Mouse (Mus musculus) forebrain, embryonic 13.5 days (tissue): ENCODE data around the gene Fosb. TPM values are rescaled to one million over a fixed set of nuclear protein-coding genes. Genes with fewer than 3 reads are reported as not detected.

ENCODE experiments used
- ATAC-seq: fragments of 200-750 bp; cut with Nextera tagmentation; 2 replicates; pipeline ENCODE4 v1.8.0; 2017
- H3K27ac ChIP-seq: fragments of 300-500 bp; sonication (generic); 2 replicates; pipeline ENCODE4 v1.5.1; 2015; ENCODE audit warnings: inconsistent platforms, mild to moderate bottlenecking, moderate library complexity
- H3K27me3 ChIP-seq: fragments of 300-500 bp; sonication (generic); 2 replicates; pipeline ENCODE4 v1.6.1; 2015; ENCODE audit warnings: mild to moderate bottlenecking, inconsistent platforms
- H3K36me3 ChIP-seq: fragments of 300-500 bp; sonication (generic); 2 replicates; pipeline ENCODE4 v1.6.1; 2015; ENCODE audit warnings: mild to moderate bottlenecking, inconsistent platforms; ENCODE audit not compliant: poor library complexity, severe bottlenecking
- H3K4me1 ChIP-seq: fragments of 300-500 bp; sonication (generic); 2 replicates; pipeline ENCODE4 v1.6.1; 2015; ENCODE audit warnings: inconsistent platforms
- H3K4me2 ChIP-seq: fragments of 300-500 bp; sonication (generic); 2 replicates; pipeline ENCODE4 v1.6.1; 2015; ENCODE audit warnings: inconsistent platforms, mild to moderate bottlenecking, moderate library complexity
- H3K4me3 ChIP-seq: fragments of 300-500 bp; sonication (generic); 2 replicates; pipeline ENCODE4 v1.5.1; 2015; ENCODE audit warnings: mild to moderate bottlenecking, inconsistent platforms
- H3K9ac ChIP-seq: fragments of 300-500 bp; sonication (generic); 2 replicates; pipeline ENCODE4 v1.6.1; 2015; ENCODE audit warnings: mild to moderate bottlenecking, inconsistent platforms
- H3K9me3 ChIP-seq: fragments of 300-500 bp; sonication (generic); replicated peaks from 2 replicates; pipeline ENCODE4 v1.6.1; 2016; ENCODE audit warnings: inconsistent platforms
- WGBS: fragments of 180-500 bp; shearing (Covaris S2); methylation state at CpG from one replicate; pipeline ENCODE4 v1.1.7; 2015; 5-methylcytosine and 5-hydroxymethylcytosine counted together
- polyA plus RNA-seq: library from polyadenylated mRNA; unstranded; fragments of >200 nt; fragmentation: Nextera tagmentation; extraction: Ambion mirVana; gene quantifications from 2 replicates; pipeline ENCODE4 v1.2.1, GENCODE M21; 2015

Fosb gene
- polyA plus RNA-seq, 1 experiment from 2014 or later: 0.06 TPM

DNA sequence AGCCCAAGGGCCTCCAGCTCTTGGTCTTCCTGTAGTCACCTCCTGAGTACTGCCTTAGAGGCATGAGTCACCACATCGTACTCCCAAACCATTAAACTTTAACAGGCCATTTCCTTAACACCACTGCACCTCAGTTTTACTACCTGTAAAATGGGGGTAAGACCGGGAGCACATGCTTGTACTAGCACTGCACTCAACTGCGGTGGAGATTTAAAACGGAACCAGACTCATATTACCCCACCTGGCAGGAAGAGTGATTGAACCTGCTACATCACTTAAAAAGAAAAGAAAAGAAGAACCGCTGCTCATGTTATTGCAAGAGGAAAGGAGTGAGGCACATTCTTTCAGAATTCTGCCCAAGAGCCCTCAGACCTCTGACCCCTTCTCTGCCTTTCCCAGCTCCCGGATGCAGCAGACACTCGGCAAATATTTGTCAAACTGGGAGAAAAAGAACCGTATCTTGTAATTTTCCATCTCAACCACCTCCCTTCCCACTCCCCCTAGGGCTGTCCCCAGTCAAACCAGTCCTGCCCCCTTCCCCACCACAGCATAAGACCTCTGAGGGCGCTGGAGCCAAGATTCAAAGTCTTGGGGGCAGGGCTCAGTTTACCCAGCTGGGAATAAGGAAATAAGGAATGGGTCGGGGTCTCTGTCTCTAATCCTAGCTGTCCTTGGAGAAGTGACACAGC lies 40.7 kb downstream of the Fosb start:
- H3K4me1 ChIP-seq: peaks cover 26% of the 10 kb centered on the region
- H3K27ac ChIP-seq: no peak overlapping the region
- no peaks in the 10 kb centered on the region for H3K27me3 ChIP-seq
- no peaks in the 10 kb centered on the region for H3K9me3 ChIP-seq
- H3K36me3 ChIP-seq: peaks cover 11% of the 10 kb centered on the region
- peak overlapping the region; percentile 97 for H3K4me3 ChIP-seq
- WGBS: 59% methylated on average over 10 of the region's 10 CpGs
- peak overlapping the region; percentile 92 for H3K9ac ChIP-seq
- H3K4me2 ChIP-seq: peak overlapping the region; percentile 94
- no peak for ATAC-seq

DNA sequence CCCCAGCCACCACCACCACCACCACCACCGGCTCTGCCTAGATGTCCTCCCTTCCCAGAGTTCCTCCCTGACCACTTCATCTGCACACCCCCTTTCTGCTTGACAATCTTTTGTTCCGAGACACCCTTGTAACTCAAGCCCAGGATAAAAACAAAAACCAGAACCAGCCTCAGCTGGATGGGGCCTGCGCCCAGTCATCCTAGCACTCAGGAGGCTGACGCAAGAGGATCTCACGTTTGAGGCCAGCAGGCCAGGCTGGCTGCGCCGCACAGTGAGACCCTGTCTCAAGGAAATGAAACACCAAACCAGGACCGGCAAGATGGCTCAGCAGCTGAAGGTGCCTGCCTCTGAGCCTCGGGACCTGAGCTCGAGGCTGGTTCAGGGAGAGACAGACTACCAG lies 42.8 kb downstream of the Fosb start:
- ATAC-seq: no peak
- Histone ChIP-seq H3K4me3 (no peak overlapping the region), H3K9me3 (no peaks in the 10 kb centered on the region), H3K36me3 (peaks cover 31% of the 10 kb centered on the region), H3K4me2 (no peak overlapping the region), H3K27ac (no peak overlapping the region), H3K4me1 (peaks cover 23% of the 10 kb centered on the region), H3K9ac (no peak overlapping the region), H3K27me3 (no peaks in the 10 kb centered on the region)
- 78% methylated on average over 10 of the region's 10 CpGs for WGBS

DNA sequence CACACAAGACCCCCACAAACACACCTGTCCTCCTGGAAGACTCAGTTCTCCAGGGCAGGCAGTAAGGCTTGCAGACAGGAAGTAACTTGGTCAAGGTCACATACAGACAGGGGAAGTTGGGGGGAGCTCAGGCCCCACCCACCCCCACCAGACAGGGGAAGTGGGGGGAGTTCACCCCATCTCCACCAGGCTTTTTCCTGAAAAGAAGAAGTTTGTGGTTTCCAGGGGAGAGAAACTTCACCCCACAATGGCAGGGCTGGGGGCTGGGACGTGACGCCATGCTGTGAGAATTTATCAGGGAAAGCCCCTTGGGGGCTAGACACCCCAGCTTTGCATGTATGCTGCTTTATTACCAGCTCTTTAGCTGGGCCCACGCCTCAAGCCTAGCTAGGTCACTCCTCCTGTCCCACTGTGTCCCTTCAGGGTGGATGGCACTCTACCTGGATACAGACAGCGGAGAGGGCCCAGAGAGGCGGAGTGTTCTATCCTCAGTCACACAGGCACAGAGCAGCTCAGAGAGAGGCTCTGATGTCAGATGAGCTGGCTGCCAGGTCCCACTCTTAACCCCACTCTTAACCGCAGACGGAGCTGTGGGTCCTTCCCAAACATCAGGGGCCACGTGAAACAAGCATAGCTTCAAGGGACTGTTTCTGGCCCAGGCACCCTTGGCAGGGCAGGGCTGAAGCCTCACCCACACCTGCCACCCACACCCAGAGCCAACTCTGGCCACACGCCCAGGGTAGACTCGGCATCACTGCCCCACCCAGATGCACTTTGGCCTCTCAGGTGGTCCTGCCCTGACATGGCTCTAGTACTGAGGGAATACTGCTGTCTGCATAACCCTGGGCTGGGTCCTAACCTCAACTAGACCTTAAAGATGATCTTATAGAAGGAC lies 43.7 kb downstream of the Fosb start:
- 0 out of 2 replicates have a peak overlapping the region, but pooled peaks have one; percentile 3 for H3K9ac ChIP-seq
- peaks cover 38% of the 10 kb centered on the region for H3K36me3 ChIP-seq
- 83% methylated on average over 10 of the region's 10 CpGs for WGBS

DNA sequence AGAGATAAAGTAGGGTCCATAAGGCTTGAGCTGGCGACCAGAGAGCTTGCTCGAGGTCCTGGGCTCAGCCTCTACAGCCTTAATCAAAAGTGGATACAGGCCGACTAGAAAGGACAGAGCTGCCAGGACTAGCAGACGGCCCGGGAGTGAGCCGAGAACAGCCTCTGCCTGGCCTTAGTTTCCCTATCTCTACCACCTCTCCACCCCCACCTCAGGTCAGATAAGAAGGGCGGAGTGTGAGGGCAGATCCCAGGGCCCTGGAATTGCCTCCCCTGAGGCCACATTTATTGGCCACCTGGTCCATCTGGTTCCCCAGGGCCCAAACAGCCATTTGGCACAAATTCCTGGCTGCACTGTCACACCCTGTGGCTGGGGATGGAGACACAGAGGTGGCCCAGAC lies 44.7 kb downstream of the Fosb start:
- no peak overlapping the region for H3K9ac ChIP-seq
- 94% methylated on average over 5 of the region's 7 CpGs for WGBS
- H3K4me1 ChIP-seq: peaks cover 13% of the 10 kb centered on the region
- peaks cover 49% of the 10 kb centered on the region for H3K36me3 ChIP-seq
- no peak overlapping the region for H3K4me2 ChIP-seq
- H3K27me3 ChIP-seq: no peaks in the 10 kb centered on the region
- H3K9me3 ChIP-seq: no peaks in the 10 kb centered on the region
- no peak overlapping the region for H3K27ac ChIP-seq
- no peak overlapping the region for H3K4me3 ChIP-seq
- no peak for ATAC-seq

More for the DNA sequence above, 43.7 kb downstream of the Fosb start:
- ATAC-seq: no peak
- no peaks in the 10 kb centered on the region for H3K27me3 ChIP-seq
- H3K4me3 ChIP-seq: no peak overlapping the region
- H3K27ac ChIP-seq: no peak overlapping the region
- no peaks in the 10 kb centered on the region for H3K9me3 ChIP-seq
- no peak overlapping the region for H3K4me2 ChIP-seq
- peaks cover 23% of the 10 kb centered on the region for H3K4me1 ChIP-seq

DNA sequence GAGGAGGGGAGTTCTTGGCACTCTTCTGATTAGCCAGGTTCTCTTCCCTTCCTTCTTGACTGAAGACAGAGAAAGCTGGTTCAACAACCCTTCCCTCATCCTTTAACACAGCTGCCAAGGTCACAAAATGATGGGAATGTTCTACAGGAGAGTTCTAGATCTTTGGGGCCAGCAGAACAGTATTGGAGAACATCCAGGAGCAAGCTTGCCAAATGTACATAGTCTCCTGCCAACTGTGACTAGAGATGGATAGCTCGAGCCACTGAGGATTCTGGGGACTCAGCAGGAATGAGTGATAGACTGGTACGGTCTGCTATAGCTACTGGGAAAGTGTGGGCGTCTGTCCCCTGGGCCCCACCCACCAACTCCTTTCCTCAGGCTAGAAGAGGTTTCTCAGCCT lies 51.5 kb downstream of the Fosb start:
- Histone ChIP-seq H3K4me3 (no peak overlapping the region), H3K27ac (no peak overlapping the region), H3K4me2 (no peak overlapping the region), H3K36me3 (peaks cover 83% of the 10 kb centered on the region), H3K27me3 (no peaks in the 10 kb centered on the region), H3K9ac (no peak overlapping the region), H3K9me3 (no peaks in the 10 kb centered on the region), H3K4me1 (no peaks in the 10 kb centered on the region)
- WGBS: 82% methylated on average over 3 of the region's 3 CpGs
- no peak for ATAC-seq

DNA sequence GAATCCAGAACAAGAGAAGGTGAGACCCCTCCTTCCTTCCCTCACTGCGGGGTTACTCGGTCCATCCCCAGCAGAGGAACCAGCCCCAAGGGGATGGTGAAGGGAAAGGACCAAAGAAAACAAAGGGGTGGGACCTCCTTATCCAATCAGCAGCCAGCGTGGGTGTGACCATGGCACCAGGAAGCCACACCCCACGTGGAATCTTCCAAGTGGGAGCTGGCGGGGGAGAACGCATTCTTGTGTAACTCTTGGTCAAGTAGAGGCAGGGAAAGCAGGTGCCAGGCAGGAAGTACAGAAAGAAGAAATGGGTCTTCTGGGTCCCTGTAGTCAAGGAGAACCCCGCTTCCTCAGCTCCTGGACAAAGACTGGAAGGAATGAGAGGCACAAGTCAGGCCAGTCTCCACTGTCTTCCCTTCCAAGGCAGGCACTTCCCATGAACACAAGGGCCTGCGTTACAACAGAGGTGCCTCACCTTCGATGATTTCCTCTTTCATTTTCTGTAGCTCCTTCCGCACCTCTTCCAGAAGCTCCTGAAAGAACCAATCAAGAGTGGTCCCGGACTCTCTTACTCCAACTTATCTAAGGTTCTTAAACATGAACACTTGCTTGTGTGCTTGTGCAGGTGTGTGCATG lies 52.3 kb downstream of the Fosb start:
- Histone ChIP-seq H3K27me3 (no peaks in the 10 kb centered on the region), H3K9me3 (no peaks in the 10 kb centered on the region), H3K4me1 (no peaks in the 10 kb centered on the region), H3K4me2 (no peak overlapping the region), H3K36me3 (peaks cover 74% of the 10 kb centered on the region), H3K9ac (no peak overlapping the region), H3K27ac (no peak overlapping the region), H3K4me3 (no peak overlapping the region)
- ATAC-seq: peak; percentile 75; the same call in 1 of the 2 replicates
- WGBS: 34% methylated on average over 11 of the region's 11 CpGs

DNA sequence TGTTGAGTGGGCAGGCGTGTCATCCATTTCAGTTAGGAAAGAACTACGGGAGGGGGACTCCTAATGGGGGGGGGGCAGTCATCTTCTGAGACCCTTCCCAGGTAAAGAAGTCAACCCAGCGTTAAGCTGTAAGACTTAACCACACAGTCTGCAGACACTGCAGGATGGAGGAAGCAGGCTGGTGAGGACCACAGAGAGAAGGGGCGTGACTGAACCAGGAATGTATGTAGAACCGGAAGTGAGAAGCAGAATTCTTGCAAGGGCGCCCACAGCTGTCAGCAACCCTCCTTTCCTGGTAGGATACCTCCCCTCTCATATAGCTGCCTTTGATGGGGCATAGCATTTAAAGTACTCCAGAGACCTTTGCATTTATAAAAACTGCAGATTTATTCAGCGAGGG lies 53.3 kb downstream of the Fosb start:
- Histone ChIP-seq H3K9me3 (no peaks in the 10 kb centered on the region), H3K36me3 (peaks cover 66% of the 10 kb centered on the region), H3K4me1 (no peaks in the 10 kb centered on the region), H3K4me2 (no peak overlapping the region), H3K27me3 (no peaks in the 10 kb centered on the region), H3K4me3 (no peak overlapping the region), H3K9ac (no peak overlapping the region), H3K27ac (no peak overlapping the region)
- ATAC-seq: no peak
- 89% methylated on average over 7 of the region's 7 CpGs for WGBS

DNA sequence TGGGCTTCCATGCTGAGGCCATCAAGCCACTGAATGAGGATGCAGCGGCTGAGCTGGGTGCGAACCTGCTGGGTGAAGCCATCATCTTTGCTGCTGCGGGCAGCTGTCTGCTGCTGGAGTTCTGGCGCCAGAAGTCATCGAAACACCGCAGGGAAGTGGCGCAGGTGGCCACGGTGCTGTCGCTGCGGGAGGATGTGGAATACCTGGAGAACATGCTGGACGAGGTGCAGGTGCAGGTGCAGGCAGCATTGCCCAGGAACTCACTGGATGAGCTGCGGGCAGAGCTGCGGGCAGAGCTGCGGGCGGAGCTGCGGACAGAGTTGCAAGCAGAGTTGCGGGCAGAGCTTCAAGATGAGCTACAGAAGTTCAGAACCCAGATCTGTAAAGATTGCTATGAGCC lies 54.5 kb downstream of the Fosb start:
- Histone ChIP-seq H3K9ac (no peak overlapping the region), H3K4me1 (no peaks in the 10 kb centered on the region), H3K4me2 (no peak overlapping the region), H3K27me3 (no peaks in the 10 kb centered on the region), H3K27ac (no peak overlapping the region), H3K4me3 (no peak overlapping the region), H3K9me3 (no peaks in the 10 kb centered on the region), H3K36me3 (peaks cover 56% of the 10 kb centered on the region)
- no peak for ATAC-seq
- WGBS: 90% methylated on average over 17 of the region's 17 CpGs

DNA sequence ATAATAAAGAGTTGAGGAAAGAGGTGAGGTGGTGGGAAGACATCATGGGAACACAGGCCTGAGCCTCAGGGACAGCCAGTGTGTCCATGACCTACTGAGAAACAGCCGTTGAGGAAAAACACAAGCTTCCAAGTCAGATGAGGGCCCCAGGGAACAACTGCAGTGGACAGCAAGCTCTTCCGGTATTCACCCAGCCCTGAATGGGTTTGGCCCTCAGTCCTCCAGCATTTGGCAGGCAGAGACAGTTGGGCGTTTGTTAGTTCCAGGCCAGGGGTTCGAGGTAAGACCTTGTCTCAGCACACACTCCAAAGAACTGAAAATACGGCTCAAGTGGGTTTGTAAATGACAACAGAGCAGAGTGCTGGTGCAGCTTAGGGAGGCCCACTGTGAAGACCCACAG lies 56.4 kb downstream of the Fosb start:
- peaks cover 36% of the 10 kb centered on the region for H3K36me3 ChIP-seq
- H3K4me1 ChIP-seq: no peaks in the 10 kb centered on the region
- 69% methylated on average over 5 of the region's 5 CpGs for WGBS
- H3K27me3 ChIP-seq: no peaks in the 10 kb centered on the region
- no peak overlapping the region for H3K9ac ChIP-seq
- no peak overlapping the region for H3K27ac ChIP-seq
- ATAC-seq: no peak
- H3K4me2 ChIP-seq: no peak overlapping the region
- H3K9me3 ChIP-seq: no peaks in the 10 kb centered on the region
- H3K4me3 ChIP-seq: no peak overlapping the region

Other genes starting within 250 kb of the Fosb start
- 20.6 and 22.6 TPM in 2 replicates for gene Dmwd, start 233.8 kb downstream of the Fosb start, polyA plus RNA-seq
- gene Dmpk, start 226.2 kb downstream of the Fosb start, polyA plus RNA-seq: 8.3 and 9.4 TPM in 2 replicates
- gene Six5, start 215.5 kb downstream of the Fosb start, polyA plus RNA-seq: 3.5 and 4.1 TPM in 2 replicates
- 1.2 and 1.4 TPM in 2 replicates for gene Gm4969, start 191.7 kb downstream of the Fosb start, polyA plus RNA-seq
- gene Fbxo46, start 190.2 kb downstream of the Fosb start, polyA plus RNA-seq: 19.1 and 22.2 TPM in 2 replicates
- 16.5 and 17.7 TPM in 2 replicates for gene Qpctl, start 160.8 kb downstream of the Fosb start, polyA plus RNA-seq
- 159 and 164 TPM in 2 replicates for gene Snrpd2, start 160.3 kb downstream of the Fosb start, polyA plus RNA-seq
- gene Gipr, start 143.9 kb downstream of the Fosb start, polyA plus RNA-seq: 5.2 and 6.6 TPM in 2 replicates
- 6.4 and 7.0 TPM in 2 replicates for gene Eml2, start 133.6 kb downstream of the Fosb start, polyA plus RNA-seq
- gene Gpr4, start 97.5 kb downstream of the Fosb start, polyA plus RNA-seq: 1.2 and 1.3 TPM in 2 replicates
- gene Opa3, start 81.7 kb downstream of the Fosb start, polyA plus RNA-seq: 42.1 and 47.5 TPM in 2 replicates
- gene Vasp, start 38.2 kb downstream of the Fosb start, polyA plus RNA-seq: 31.0 and 32.7 TPM in 2 replicates
- 0.18 and 0.80 TPM in 2 replicates for gene Ppm1n, start 30.0 kb downstream of the Fosb start, polyA plus RNA-seq
- gene Rtn2, start 27.4 kb downstream of the Fosb start, polyA plus RNA-seq: 87.9 and 92.4 TPM in 2 replicates
- 88.0 and 96.4 TPM in 2 replicates for gene Ercc1, start 34.7 kb upstream of the Fosb start, polyA plus RNA-seq
- 21.4 and 23.2 TPM in 2 replicates for gene Cd3eap, start 49.4 kb upstream of the Fosb start, polyA plus RNA-seq
- 3.6 and 4.1 TPM in 2 replicates for gene Ppp1r13l, start 49.7 kb upstream of the Fosb start, polyA plus RNA-seq
- 20.4 and 24.9 TPM in 2 replicates for gene Ercc2, start 72.0 kb upstream of the Fosb start, polyA plus RNA-seq
- 1.5 and 2.6 TPM in 2 replicates for gene Klc3, start 94.1 kb upstream of the Fosb start, polyA plus RNA-seq
- not detected in 2 replicates for gene Ckm, start 94.7 kb upstream of the Fosb start, polyA plus RNA-seq
- gene Mark4, start 148.8 kb upstream of the Fosb start, polyA plus RNA-seq: 11.7 and 12.2 TPM in 2 replicates
- 0.13 and 0.29 TPM in 2 replicates for gene Exoc3l2, start 153.3 kb upstream of the Fosb start, polyA plus RNA-seq
- 3.3 and 3.4 TPM in 2 replicates for gene Bloc1s3, start 198.3 kb upstream of the Fosb start, polyA plus RNA-seq
- gene Trappc6a, start 198.3 kb upstream of the Fosb start, polyA plus RNA-seq: 39.3 and 40.6 TPM in 2 replicates
- 0.15 and 0.21 TPM in 2 replicates for gene Nkpd1, start 207.8 kb upstream of the Fosb start, polyA plus RNA-seq